Mouse (Mus musculus): ENCODE results near the gene Cacna1a.

Cacna1a gene

GRCm38 (mm10) chr8:84413886-84414851 lies 25.9 kb downstream of the Cacna1a start:
- peak; percentile 44 to 57 for DNase-seq (ENCODE audit: low spot score in 2 of 2)

- no peak for DNase-seq (ENCODE audit: low spot score in 2 of 2)
Observed at GRCm38 (mm10) chr8:84414918-84415317, 26.7 kb downstream of the Cacna1a start.

GRCm38 (mm10) chr8:84415378-84415898 lies 27.2 kb downstream of the Cacna1a start:
- DNase-seq (ENCODE audit: low spot score in 2 of 2): peak; percentile 19 to 33

- DNase-seq (ENCODE audit: low spot score in 2 of 2): no peak
Observed at GRCm38 (mm10) chr8:84416041-84416440, 27.8 kb downstream of the Cacna1a start.

- no peak for DNase-seq (ENCODE audit: low spot score in 2 of 2)
Observed at GRCm38 (mm10) chr8:84416915-84417314, 28.7 kb downstream of the Cacna1a start.

- DNase-seq (ENCODE audit: low spot score in 2 of 2): no peak
Observed at GRCm38 (mm10) chr8:84417840-84418239, 29.6 kb downstream of the Cacna1a start.

GRCm38 (mm10) chr8:84424426-84424825 lies 36.2 kb downstream of the Cacna1a start:
- DNase-seq (ENCODE audit: low spot score in 2 of 2): no peak

GRCm38 (mm10) chr8:84426087-84426486 lies 37.8 kb downstream of the Cacna1a start:
- DNase-seq (ENCODE audit: low spot score in 2 of 2): no peak

GRCm38 (mm10) chr8:84426582-84426981 lies 38.3 kb downstream of the Cacna1a start:
- DNase-seq (ENCODE audit: low spot score in 2 of 2): no peak

- no peak for DNase-seq (ENCODE audit: low spot score in 2 of 2)
Observed at GRCm38 (mm10) chr8:84428034-84428433, 39.8 kb downstream of the Cacna1a start.

- DNase-seq (ENCODE audit: low spot score in 2 of 2): no peak
Observed at GRCm38 (mm10) chr8:84429014-84429413, 40.8 kb downstream of the Cacna1a start.

- DNase-seq (ENCODE audit: low spot score in 2 of 2): no peak
Observed at GRCm38 (mm10) chr8:84429492-84429891, 41.3 kb downstream of the Cacna1a start.

GRCm38 (mm10) chr8:84435370-84435769 lies 47.1 kb downstream of the Cacna1a start:
- no peak for DNase-seq (ENCODE audit: low spot score in 2 of 2)

- no peak for DNase-seq (ENCODE audit: low spot score in 2 of 2)
Observed at GRCm38 (mm10) chr8:84439813-84440212, 51.6 kb downstream of the Cacna1a start.

GRCm38 (mm10) chr8:84442043-84442442 lies 53.8 kb downstream of the Cacna1a start:
- DNase-seq (ENCODE audit: low spot score in 2 of 2): no peak

- no peak for DNase-seq (ENCODE audit: low spot score in 2 of 2)
Observed at GRCm38 (mm10) chr8:84446571-84446991, 58.3 kb downstream of the Cacna1a start.

- no peak for DNase-seq (ENCODE audit: low spot score in 2 of 2)
Observed at GRCm38 (mm10) chr8:84454532-84454931, 66.3 kb downstream of the Cacna1a start.

GRCm38 (mm10) chr8:84458853-84459252 lies 70.6 kb downstream of the Cacna1a start:
- peak in 1 of 2 experiments; percentile 17 for DNase-seq (ENCODE audit: low spot score in 2 of 2)

GRCm38 (mm10) chr8:84459276-84459675 lies 71.0 kb downstream of the Cacna1a start:
- peak in 1 of 2 experiments; percentile 20 for DNase-seq (ENCODE audit: low spot score in 2 of 2)

GRCm38 (mm10) chr8:84460698-84461097 lies 72.5 kb downstream of the Cacna1a start:
- no peak for DNase-seq (ENCODE audit: low spot score in 2 of 2)

GRCm38 (mm10) chr8:84466932-84467331 lies 78.7 kb downstream of the Cacna1a start:
- DNase-seq (ENCODE audit: low spot score in 2 of 2): no peak

GRCm38 (mm10) chr8:84469076-84469475 lies 80.8 kb downstream of the Cacna1a start:
- no peak for DNase-seq (ENCODE audit: low spot score in 2 of 2)

Measured in frontal cortex, postnatal 25 days (tissue).